Mouse (Mus musculus) G1E (cell line): ENCODE measurements around the gene Serinc5.

Experiments
- CTCF ChIP-seq: IDR thresholded peaks from 2 replicates; pipeline ENCODE4 v1.5.1; 2012; ENCODE audit warnings: low read depth, low read length, inconsistent platforms, mixed read lengths
- GATA1 ChIP-seq: IDR thresholded peaks from 2 replicates; pipeline ENCODE4 v1.6.1; 2012; ENCODE audit warnings: borderline replicate concordance, low read length, inconsistent platforms, mixed read lengths
- GATA2 ChIP-seq: IDR thresholded peaks from 2 replicates; pipeline ENCODE4 v1.6.1; 2012; ENCODE audit warnings: low read depth, low read length, inconsistent platforms, borderline replicate concordance
- POLR2AphosphoS5 ChIP-seq: IDR thresholded peaks from 2 replicates; pipeline ENCODE4 v1.6.1; 2012; ENCODE audit warnings: low read depth, low read length, inconsistent platforms; ENCODE audit not compliant: insufficient replicate concordance

DNA sequence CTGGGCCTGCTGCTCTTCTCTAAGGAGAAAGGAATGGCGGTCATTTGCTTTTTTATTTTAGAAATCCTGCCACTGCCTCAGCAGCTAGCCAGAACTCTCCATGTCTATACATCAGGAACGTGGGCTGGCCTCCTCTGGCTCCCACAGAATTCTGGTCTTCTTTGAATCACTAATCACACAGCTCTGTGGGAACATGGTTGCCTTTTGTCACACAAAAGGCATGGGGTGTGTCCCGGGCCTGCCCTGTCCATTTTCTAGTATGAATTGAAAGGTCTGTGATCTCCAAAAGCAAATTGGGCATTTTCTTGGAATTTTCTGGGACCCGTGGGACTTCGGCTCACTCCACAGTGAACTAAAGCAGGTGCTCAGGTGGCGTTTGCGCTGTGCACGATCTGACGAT lies 87.9 kb downstream of the Serinc5 start:
- TF ChIP-seq CTCF (no peak), GATA1 (no peak), GATA2 (no peak), POLR2AphosphoS5 (no peak)
